Mouse (Mus musculus) cerebellum, adult 2 months (tissue): ENCODE results near the gene Tpm4.

Experiments used
- CTCF ChIP-seq: fragments of 200-500 bp; IDR thresholded peaks from 2 replicates; pipeline ENCODE4 v1.5.1; 2011; ENCODE audit warnings: low read depth, mild to moderate bottlenecking, control low read depth, low read length, moderate library complexity, borderline replicate concordance; ENCODE audit not compliant: insufficient read depth
- POLR2A ChIP-seq: fragments of 200-500 bp; IDR thresholded peaks from 2 replicates; pipeline ENCODE4 v1.6.1; 2011; ENCODE audit warnings: low read length, control low read depth, borderline replicate concordance; ENCODE audit not compliant: insufficient read depth

DNA sequence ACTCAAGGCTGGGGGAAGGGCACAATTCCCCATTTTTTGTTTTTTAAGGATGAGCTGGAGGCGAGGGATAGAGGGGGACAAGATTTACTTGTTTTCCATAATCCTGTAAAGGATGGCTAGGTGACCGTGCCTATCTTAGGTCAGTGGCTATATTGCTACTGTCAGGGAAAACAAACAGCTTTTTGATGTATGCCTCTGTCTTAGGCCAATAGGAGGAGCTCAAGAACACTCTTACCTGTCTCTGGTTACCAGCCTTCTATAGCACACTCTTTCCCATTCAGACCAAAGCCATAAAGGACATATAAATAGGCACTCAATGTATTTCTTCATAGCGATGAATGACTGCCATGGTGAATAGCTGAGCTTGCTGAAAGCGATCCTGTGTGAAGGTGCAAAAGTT, 16.2 kb upstream of the Tpm4 start:
- no peak for TF ChIP-seq CTCF
- TF ChIP-seq POLR2A = no peak
